Mouse (Mus musculus): ENCODE results near the gene Hoxb5. TPM values are rescaled to one million over a fixed set of nuclear protein-coding genes. Genes with fewer than 3 reads are reported as not detected.
A peak's percentile ranks its signal among the peaks of the same experiment; 100 is the strongest.

Hoxb5 gene
- polyA plus RNA-seq, 1 experiment from 2014 or later, result 2.4 TPM

DNA sequence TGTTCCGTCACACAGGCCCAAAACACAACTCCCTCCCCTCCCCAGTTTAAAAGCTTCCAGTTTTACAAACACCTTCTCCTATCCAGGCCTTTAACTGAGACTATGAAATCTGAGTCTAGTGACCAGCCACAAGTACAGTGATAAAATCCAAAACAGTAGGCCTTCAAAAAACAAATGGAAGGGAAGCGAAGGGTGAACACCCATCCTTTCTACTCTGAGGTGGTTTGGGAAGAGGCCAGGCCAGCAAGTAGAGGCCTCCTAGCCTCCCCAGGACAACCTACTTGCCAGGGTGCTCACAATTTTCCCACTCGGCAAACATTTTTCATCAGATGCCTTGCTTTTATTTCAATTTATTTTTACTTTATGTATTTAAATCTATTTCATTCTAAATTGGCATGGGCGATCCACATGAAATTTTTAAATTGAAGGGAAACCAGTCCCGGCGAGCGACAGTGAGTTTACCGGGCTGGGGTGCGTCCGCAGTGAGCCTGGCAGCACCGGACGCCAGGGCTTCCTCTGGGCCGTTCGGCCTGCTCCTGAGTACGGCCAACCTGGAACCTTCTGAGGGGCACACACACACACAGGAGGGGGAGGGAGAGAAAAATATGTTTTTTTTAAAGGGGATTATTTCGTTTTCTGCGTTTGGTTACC is 12.3 kb upstream of the Hoxb5 start:
- Histone ChIP-seq H3K4me1 (ENCODE audit: control insufficient read depth, insufficient read depth, low read length) (peaks cover 8% of the 10 kb centered on the region), H3K4me2 (no peak overlapping the region), H3K9ac (ENCODE audit: low read depth, low read length) (no peak overlapping the region), H3K27me3 (ENCODE audit: control insufficient read depth, insufficient read depth, low read length) (peaks cover 97% of the 10 kb centered on the region), H3K9me3 (replicated peaks; ENCODE audit: control insufficient read depth, low read length) (no peaks in the 10 kb centered on the region), H3K27ac (ENCODE audit: low read depth, low read length) (no peak overlapping the region), H3K36me3 (ENCODE audit: control insufficient read depth, insufficient read depth, low read length) (no peaks in the 10 kb centered on the region), H3K4me3 (ENCODE audit: low read depth, low read length) (no peak overlapping the region)
- 6% methylated on average over 17 of the region's 17 CpGs for WGBS (ENCODE audit: insufficient replicate concordance)
- ATAC-seq (replicated peaks; ENCODE audit: insufficient number of reproducible peaks, low FRiP score, low TSS enrichment), result no peak

DNA sequence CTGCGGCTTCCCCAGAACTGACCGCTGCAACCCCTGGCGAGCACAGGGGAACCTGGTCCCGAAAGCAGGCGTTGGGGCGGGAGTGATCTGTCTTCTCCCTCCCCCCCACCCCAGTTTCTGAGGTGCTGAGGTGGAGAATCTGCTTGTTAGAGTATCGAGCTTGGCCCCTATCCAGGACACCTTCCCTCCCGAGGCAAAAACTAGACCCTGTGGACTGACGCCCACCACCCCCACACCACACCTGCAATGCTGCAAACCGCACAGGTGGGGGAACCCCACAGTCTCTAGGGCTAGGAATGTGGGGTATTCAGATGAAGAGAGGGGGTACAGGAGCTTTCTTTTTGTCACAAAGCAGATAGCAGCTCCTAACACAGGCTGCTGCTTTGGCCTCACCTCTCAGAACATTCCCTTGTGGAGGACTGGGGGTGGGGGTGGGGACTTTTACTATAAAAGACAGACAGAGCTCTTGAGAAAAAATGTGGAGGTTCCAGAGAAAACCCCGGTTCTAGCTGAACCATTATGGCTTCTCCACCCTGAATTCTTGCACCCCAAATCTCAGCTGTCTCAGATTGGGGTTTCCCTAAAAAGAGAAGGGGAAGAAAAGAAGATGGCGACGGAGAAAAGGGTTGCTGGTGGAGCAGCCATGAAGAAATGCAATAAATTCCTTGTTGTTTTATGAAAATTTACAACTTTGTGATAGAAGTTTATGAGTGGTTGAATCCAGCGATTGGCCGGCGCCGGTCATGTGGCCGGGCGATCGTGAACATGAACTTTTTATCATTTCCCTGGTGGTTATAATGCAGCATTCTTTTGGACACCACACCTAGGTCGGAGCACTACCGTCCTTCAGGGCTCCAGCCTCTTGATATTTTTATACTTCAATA is 11.2 kb upstream of the Hoxb5 start, which contains the start of gene Hoxb6:
TSS of gene Hoxb6 (plus strand) at position 796 of the 884 bp plus-strand sequence.
- H3K27me3 ChIP-seq (ENCODE audit: control insufficient read depth, insufficient read depth, low read length), result peaks cover 97% of the 10 kb centered on the region
- no peaks in the 10 kb centered on the region for H3K36me3 ChIP-seq (ENCODE audit: control insufficient read depth, insufficient read depth, low read length)
- ATAC-seq (replicated peaks; ENCODE audit: insufficient number of reproducible peaks, low FRiP score, low TSS enrichment), result no peak
- H3K4me3 ChIP-seq (ENCODE audit: low read depth, low read length), result peak within 1 kb of the TSS; percentile 8; the same call in 1 of the 2 replicates
- 2% methylated on average over 22 of the region's 22 CpGs for WGBS (ENCODE audit: insufficient replicate concordance)
- no peak within 1 kb of the TSS for H3K9ac ChIP-seq (ENCODE audit: low read depth, low read length)
- no peaks in the 10 kb centered on the region for H3K9me3 ChIP-seq (replicated peaks; ENCODE audit: control insufficient read depth, low read length)
- H3K4me1 ChIP-seq (ENCODE audit: control insufficient read depth, insufficient read depth, low read length), result peaks cover 4% of the 10 kb centered on the region; the same call in 1 of the 2 replicates
- H3K27ac ChIP-seq (ENCODE audit: low read depth, low read length), result no peak within 1 kb of the TSS
- H3K4me2 ChIP-seq, result no peak within 1 kb of the TSS

DNA sequence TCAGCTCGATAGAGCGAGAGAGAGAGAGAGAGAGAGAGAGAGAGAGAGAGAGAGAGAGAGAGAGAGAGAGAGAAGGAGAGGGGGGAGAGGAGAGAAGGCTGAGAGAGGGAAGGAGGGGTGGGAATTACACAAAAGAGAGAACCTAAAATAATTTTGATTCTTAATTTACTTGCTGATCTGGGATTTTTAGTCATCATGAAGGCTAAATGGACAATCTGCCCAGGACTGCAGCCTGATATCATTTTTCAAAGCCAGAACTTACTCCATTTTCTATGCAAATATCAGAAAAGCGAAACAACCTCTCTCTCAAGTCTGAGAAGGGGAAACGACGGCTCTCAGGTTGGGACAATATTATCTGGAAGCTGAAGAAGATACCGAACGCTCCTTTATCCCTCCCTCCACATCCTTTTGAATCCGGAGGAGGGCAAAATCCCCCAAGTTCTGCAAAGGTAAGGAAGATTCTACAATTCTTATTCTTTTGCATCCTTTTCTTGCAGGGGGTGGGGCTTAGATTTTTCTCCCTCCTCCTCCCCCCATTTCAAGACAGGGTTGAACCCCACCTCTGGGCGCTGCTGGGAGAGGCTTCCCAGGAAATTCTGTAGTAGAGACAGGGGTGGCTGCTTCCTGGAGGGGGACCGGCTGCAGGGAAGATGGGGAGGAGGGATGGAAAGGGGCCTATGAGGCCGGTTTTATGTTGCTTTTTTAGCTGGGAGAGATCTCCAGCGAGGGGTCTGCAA is 10.4 kb upstream of the Hoxb5 start:
- Histone ChIP-seq H3K4me1 (ENCODE audit: control insufficient read depth, insufficient read depth, low read length) (peaks cover 3% of the 10 kb centered on the region; the same call in 1 of the 2 replicates), H3K9me3 (replicated peaks; ENCODE audit: control insufficient read depth, low read length) (no peaks in the 10 kb centered on the region), H3K4me2 (no peak overlapping the region), H3K4me3 (ENCODE audit: low read depth, low read length) (no peak overlapping the region), H3K36me3 (ENCODE audit: control insufficient read depth, insufficient read depth, low read length) (no peaks in the 10 kb centered on the region), H3K9ac (ENCODE audit: low read depth, low read length) (no peak overlapping the region), H3K27ac (ENCODE audit: low read depth, low read length) (no peak overlapping the region), H3K27me3 (ENCODE audit: control insufficient read depth, insufficient read depth, low read length) (peaks cover 97% of the 10 kb centered on the region)
- ATAC-seq (replicated peaks; ENCODE audit: insufficient number of reproducible peaks, low FRiP score, low TSS enrichment), result no peak
- 2% methylated on average over 12 of the region's 12 CpGs for WGBS (ENCODE audit: insufficient replicate concordance)

DNA sequence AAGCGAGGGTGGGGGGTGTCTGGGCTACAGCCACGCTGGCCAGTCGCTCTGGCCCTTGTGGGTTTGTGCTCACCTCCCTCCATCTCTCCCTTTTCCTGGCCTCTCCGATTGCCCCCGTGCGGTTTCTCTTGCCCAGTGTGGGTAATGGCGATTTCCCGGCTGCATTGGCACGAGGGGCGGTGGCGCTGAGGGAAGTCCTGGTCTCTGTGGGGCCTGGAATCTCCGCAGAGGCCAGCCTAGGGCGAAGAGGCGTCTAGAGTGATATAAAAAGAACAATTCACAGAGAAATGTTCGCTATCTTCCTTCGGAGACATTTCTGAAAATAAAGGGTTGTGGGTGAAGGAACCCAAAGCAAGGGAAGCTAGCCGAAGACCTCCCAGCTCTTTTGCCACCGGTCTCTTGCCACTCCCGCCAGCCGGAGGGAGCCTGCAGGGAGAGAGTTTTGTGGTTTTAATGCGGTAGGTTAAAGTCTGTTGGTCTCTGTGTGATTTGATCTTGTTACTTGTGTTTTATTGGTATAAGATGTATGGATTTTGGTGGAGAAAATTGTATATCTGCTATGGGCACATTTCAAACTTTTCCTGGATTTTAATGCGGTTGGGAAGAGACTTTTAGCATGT is 9.7 kb upstream of the Hoxb5 start:
- Histone ChIP-seq H3K27ac (ENCODE audit: low read depth, low read length) (no peak overlapping the region), H3K9me3 (replicated peaks; ENCODE audit: control insufficient read depth, low read length) (no peaks in the 10 kb centered on the region), H3K4me2 (no peak overlapping the region), H3K4me1 (ENCODE audit: control insufficient read depth, insufficient read depth, low read length) (peaks cover 3% of the 10 kb centered on the region; the same call in 1 of the 2 replicates), H3K4me3 (ENCODE audit: low read depth, low read length) (peak overlapping the region; percentile 8; the same call in 1 of the 2 replicates), H3K9ac (ENCODE audit: low read depth, low read length) (no peak overlapping the region), H3K36me3 (ENCODE audit: control insufficient read depth, insufficient read depth, low read length) (no peaks in the 10 kb centered on the region), H3K27me3 (ENCODE audit: control insufficient read depth, insufficient read depth, low read length) (peaks cover 97% of the 10 kb centered on the region)
- under 1% methylated on average over 22 of the region's 22 CpGs for WGBS (ENCODE audit: insufficient replicate concordance)
- no peak for ATAC-seq (replicated peaks; ENCODE audit: insufficient number of reproducible peaks, low FRiP score, low TSS enrichment)

DNA sequence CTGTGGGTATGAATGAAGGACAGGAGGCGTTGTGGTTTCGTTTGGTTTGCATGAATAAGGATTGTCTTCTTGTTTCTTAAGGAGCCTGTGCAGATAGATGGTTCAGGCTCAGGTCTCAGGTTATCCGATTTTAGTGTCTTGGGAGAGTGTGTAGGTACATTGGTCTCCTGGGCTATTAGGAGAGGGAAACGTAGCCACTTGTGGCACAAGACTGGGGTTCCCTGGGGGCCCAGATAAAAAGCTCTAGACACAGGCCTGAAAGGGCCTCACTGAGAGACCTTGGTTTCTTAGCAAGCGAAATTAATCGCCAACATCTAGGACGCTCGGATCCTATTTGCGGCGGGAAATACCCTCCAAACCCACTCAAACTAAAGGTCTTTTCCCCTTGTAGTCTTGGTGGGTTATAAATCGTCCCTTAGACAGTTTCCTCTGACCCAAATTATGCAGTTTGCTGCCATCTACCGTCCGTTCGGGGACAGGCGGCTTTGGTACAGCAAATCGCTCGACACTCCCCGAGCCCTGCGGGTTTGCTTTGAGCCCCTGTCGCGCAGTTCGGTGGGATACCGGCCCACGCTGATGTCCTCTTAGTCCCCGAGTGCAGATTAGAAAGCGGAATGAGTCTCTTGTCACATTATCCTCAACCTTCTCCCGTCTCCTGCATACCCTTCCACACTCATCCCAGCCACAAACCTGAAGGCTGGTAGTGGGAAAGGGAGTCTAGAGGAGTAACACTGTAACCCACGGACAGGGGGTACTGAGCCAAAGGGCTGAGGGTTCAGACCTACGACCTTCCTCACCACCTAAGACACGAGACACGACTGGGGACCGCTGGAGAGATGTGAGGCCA is 8.7 kb upstream of the Hoxb5 start:
- no peak for ATAC-seq (replicated peaks; ENCODE audit: insufficient number of reproducible peaks, low FRiP score, low TSS enrichment)
- Histone ChIP-seq H3K4me2 (no peak overlapping the region), H3K9me3 (replicated peaks; ENCODE audit: control insufficient read depth, low read length) (no peaks in the 10 kb centered on the region), H3K27ac (ENCODE audit: low read depth, low read length) (no peak overlapping the region), H3K9ac (ENCODE audit: low read depth, low read length) (no peak overlapping the region), H3K4me1 (ENCODE audit: control insufficient read depth, insufficient read depth, low read length) (peaks cover 6% of the 10 kb centered on the region; the same call in 1 of the 2 replicates), H3K36me3 (ENCODE audit: control insufficient read depth, insufficient read depth, low read length) (no peaks in the 10 kb centered on the region), H3K27me3 (ENCODE audit: control insufficient read depth, insufficient read depth, low read length) (peaks cover 97% of the 10 kb centered on the region), H3K4me3 (ENCODE audit: low read depth, low read length) (no peak overlapping the region)
- under 1% methylated on average over 32 of the region's 32 CpGs for whole genome bisulfite sequencing (ENCODE audit: insufficient replicate concordance)

DNA sequence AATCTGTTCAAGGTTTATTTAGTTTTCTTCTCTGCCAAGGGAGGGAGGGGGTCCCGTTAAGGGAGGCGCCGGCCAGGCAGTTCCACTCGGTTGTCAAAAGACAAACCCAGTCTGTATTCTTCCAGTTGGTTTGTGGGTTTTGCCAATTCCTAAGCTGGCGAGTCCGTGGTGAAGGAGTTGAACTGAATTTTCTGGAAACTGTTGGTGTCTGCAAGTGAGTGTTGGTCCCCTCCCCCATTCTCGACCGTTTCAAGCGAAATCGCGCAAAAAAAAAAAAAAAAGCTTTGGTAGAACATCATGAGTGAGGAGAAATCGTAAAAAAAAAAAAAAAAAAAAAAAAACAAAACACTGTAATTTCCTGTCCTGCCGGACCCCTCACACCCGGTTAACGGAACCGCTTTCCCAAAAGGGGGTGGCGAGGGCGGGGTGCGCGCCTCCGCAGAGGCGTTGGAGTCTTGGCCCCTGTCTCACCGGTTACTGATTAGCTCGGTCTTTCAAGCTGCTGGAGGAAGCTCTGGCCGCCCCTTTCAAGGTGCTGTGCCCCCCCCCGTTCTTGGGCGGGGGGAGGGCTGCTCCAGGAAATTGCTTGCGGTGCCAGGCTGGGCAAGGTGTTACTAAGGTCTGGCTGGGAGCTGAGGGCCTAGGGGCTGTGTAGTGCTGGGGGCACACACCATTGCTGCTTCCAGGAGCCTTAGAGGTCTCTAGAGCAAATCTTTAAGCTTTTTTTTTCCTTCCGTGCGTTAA is 7.9 kb upstream of the Hoxb5 start:
- H3K27ac ChIP-seq (ENCODE audit: low read depth, low read length), result no peak overlapping the region
- no peaks in the 10 kb centered on the region for H3K36me3 ChIP-seq (ENCODE audit: control insufficient read depth, insufficient read depth, low read length)
- H3K4me2 ChIP-seq, result no peak overlapping the region
- peaks cover 6% of the 10 kb centered on the region for H3K4me1 ChIP-seq (ENCODE audit: control insufficient read depth, insufficient read depth, low read length)
- no peak overlapping the region for H3K4me3 ChIP-seq (ENCODE audit: low read depth, low read length)
- peaks cover 97% of the 10 kb centered on the region for H3K27me3 ChIP-seq (ENCODE audit: control insufficient read depth, insufficient read depth, low read length)
- H3K9me3 ChIP-seq (replicated peaks; ENCODE audit: control insufficient read depth, low read length), result no peaks in the 10 kb centered on the region
- no peak overlapping the region for H3K9ac ChIP-seq (ENCODE audit: low read depth, low read length)
- under 1% methylated on average over 30 of the region's 30 CpGs for WGBS (ENCODE audit: insufficient replicate concordance)
- ATAC-seq (replicated peaks; ENCODE audit: insufficient number of reproducible peaks, low FRiP score, low TSS enrichment), result no peak

DNA sequence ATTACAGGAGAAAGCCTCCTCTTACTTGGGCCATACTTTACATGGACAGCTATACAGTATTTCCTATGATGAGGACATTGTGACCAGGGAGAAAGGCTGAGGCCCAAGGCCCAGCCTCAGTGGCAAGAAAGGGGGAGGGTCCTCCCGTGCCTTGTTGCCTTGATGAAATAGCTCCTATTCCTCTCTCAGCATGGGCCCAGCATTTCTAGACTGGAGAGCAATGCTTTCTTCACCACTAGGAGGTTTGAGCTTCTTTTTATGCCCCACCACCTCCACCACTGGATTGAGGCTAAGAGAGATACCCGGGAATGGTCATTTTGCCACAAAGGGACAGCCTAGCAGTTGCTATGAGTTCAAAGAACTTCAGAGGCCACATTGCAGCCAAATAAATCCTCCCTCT is 6.1 kb upstream of the Hoxb5 start:
- Histone ChIP-seq H3K4me1 (ENCODE audit: control insufficient read depth, insufficient read depth, low read length) (peaks cover 12% of the 10 kb centered on the region), H3K36me3 (ENCODE audit: control insufficient read depth, insufficient read depth, low read length) (no peaks in the 10 kb centered on the region), H3K9ac (ENCODE audit: low read depth, low read length) (no peak overlapping the region), H3K4me2 (no peak overlapping the region), H3K9me3 (replicated peaks; ENCODE audit: control insufficient read depth, low read length) (no peaks in the 10 kb centered on the region), H3K27ac (ENCODE audit: low read depth, low read length) (no peak overlapping the region), H3K27me3 (ENCODE audit: control insufficient read depth, insufficient read depth, low read length) (peaks cover 100% of the 10 kb centered on the region), H3K4me3 (ENCODE audit: low read depth, low read length) (no peak overlapping the region)
- no peak for ATAC-seq (replicated peaks; ENCODE audit: insufficient number of reproducible peaks, low FRiP score, low TSS enrichment)
- 0% methylated on average over 2 of the region's 2 CpGs for WGBS (ENCODE audit: insufficient replicate concordance)
